Comparison of ENCODE assay signal across 8 mouse cellular contexts in the genomic region with DNA sequence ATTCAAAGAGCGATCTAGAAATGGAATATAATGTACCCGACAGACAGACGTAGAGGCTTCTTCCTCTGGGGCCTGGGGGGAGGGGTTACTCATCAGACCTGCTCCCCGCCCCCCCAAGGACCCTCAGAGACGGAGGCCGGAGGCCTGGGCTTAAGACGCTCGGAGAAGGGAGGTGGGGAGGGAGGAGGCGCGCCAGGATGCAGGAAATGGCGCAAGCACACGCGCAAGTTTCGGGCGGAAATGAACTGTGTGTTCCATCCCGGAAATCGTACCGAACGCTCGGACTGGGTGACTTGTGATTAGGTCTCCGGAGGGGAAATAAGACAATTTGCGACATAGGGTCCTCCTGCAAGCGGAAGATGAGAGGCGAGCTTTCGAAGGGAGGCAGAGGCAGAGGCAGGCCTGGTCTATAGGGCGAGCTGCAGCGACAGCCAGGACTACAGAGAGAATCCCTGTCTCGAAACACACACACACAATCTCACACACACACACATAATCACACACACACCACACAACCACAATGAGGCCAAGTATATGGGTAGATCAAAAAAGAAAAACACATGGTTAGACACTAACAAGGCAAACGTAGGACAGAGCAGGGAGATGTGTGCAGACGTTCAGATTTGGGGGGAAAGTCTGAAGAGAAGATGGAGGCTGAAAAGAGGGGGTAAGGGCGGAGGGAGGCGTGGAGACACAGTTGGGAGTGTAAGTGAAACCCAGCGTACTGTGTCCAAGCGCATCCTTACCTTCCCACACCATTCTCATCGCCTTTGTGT. TPM values are rescaled to one million over a fixed set of nuclear protein-coding genes. Genes with fewer than 3 reads are reported as not detected.
DNase-seq lines count a peak whose midpoint lies in the region; ATAC-seq lines count a peak whose summit lies in the region.

A gene (minus strand): TSS at position 179 of the 776 bp plus-strand sequence.

- no peaks in the 10 kb centered on the region for H3K27me3 ChIP-seq in intestine, embryonic 14.5 days (replicated peaks; ENCODE audit: control insufficient read depth, insufficient read depth, low read length)

- no peaks in the 10 kb centered on the region for H3K9me3 ChIP-seq in intestine, embryonic 14.5 days (ENCODE audit: control insufficient read depth, low read length)

- peak within 1 kb of the TSS; percentile 84 for H3K4me2 ChIP-seq in intestine, embryonic 14.5 days (ENCODE audit: low read length)

- peak; percentile 79 for ATAC-seq in intestine, embryonic 14.5 days (replicated peaks; ENCODE audit: low FRiP score, low TSS enrichment, low read depth)

- peak within 1 kb of the TSS; percentile 59 for H3K4me3 ChIP-seq in intestine, embryonic 14.5 days (ENCODE audit: low read depth, low read length)

- peak; percentile 76 to 77 for DNase-seq in adrenal gland, adult 18-20 months (ENCODE audit: low spot score in 2 of 2)
- DNase-seq in embryo, embryonic 11 days = peak; percentile 98
- DNase-seq in gastrocnemius, postnatal 25 days = peak; percentile 90
- DNase-seq in intestine, embryonic 14.5 days (ENCODE audit: low spot score) = peak; percentile 87
- peak; percentile 95 to 96 for DNase-seq in left cerebral cortex, postnatal 14 days (ENCODE audit: low spot score in 2 of 2)
- peak; percentile 94 for DNase-seq in mesoderm, embryonic 11.5 days (ENCODE audit: low read depth, low spot score)
- DNase-seq in right cerebral cortex, postnatal 36 days (ENCODE audit: low spot score in 2 of 2) = peak; percentile 87 to 93
- peak; percentile 93 for DNase-seq in yolk sac, embryonic 10.5 days (ENCODE audit: low spot score)

- peak within 1 kb of the TSS; percentile 73 for H3K9ac ChIP-seq in intestine, embryonic 14.5 days (ENCODE audit: low read length)

- H3K36me3 ChIP-seq in intestine, embryonic 14.5 days (ENCODE audit: control insufficient read depth, insufficient read depth, low read length) = peaks cover 7% of the 10 kb centered on the region; the same call in 1 of the 2 replicates

- WGBS in intestine, embryonic 14.5 days = under 1% methylated on average over 35 of the region's 35 CpGs

- peaks cover 41% of the 10 kb centered on the region for H3K4me1 ChIP-seq in intestine, embryonic 14.5 days (replicated peaks; ENCODE audit: control insufficient read depth, insufficient read depth, low read length)

- intact Hi-C loops in left cerebral cortex, postnatal 14 days (cut with DNase I) = loop anchor here (5.0 to 10.0 kb wide), 3 partner anchors 114 to 631 kb away; a partner anchor contains a TSS

- H3K27ac ChIP-seq in intestine, embryonic 14.5 days (ENCODE audit: low read depth) = peak within 1 kb of the TSS; percentile 96

RNA-seq across cellular contexts. Expression of the gene that starts here (rescaled TPM):
- 10 to 100 TPM; 12.4 to 15.3 TPM for total RNA-seq in adrenal gland, adult 18-20 months (2021)
- total RNA-seq in gastrocnemius, postnatal 25 days (2021) = 1 to 10 TPM; 5.6 to 6.8 TPM
- polyA plus RNA-seq in intestine, embryonic 14.5 days (2014; fragmentation: Nextera tagmentation; extraction: Ambion mirVana) = 3.1 and 4.3 TPM in 2 replicates
- 10 to 100 TPM; 12.2 to 14.3 TPM for total RNA-seq in left cerebral cortex, postnatal 14 days (2021)

Comparison
In these comparisons a context has a peak if more than half of its experiments do, and no peak if none do; other contexts are left out.
1. Peak in every context shown above with its lines: DNase-seq, ATAC-seq, H3K4me3 ChIP-seq and H3K27ac ChIP-seq.